Mouse (Mus musculus): ENCODE results near the gene Il22ra1.
"Not testable (repeated sequence)": the region's sequence is repeated elsewhere in the genome, so short reads cannot be mapped to it uniquely, and the experiment has no call there.

Il22ra1 gene

DNA sequence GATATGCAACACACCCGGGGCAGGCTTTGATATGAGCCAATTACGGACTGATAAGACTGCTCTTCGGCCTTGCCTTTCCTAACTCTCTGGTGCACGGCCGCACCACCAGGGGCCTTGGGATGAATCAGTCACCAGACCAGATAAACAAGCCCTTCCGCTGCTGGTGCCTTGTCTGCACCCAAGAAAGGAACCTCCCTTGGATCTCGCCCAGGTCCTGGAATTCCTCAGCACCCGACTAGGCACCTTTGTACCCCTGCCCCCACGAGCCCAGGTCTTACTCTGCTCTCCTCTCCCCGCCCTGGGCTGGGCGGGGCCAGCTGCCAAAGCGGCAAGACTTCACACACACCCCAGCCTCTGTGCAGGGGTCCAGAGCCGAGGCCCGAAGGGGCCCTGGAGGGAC, at the start of gene Il22ra1:
Gene Il22ra1, plus strand, starts transcription at position 356 of the 400 bp plus-strand sequence.
- DNase-seq = peak; percentile 88

DNA sequence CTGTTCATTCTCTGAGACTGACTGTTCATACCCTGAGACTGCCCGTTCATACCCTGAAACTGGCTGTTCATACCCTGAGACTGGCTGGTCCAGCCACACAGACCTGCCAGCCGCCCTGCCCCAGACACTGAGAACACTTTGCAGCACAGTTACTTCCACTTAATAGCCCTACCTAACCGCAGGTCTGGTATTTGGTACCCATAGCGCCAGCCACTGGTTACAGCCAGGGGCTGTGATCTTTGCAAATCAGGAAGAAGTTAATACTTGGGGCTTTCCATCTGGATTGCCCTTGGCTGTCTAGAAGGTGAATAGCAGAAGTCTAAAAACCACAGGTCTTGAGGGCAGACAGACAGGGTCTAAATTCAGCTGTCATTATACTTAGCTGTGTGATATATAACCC, 48.7 kb upstream of the Il22ra1 start:
- no peak for DNase-seq

DNA sequence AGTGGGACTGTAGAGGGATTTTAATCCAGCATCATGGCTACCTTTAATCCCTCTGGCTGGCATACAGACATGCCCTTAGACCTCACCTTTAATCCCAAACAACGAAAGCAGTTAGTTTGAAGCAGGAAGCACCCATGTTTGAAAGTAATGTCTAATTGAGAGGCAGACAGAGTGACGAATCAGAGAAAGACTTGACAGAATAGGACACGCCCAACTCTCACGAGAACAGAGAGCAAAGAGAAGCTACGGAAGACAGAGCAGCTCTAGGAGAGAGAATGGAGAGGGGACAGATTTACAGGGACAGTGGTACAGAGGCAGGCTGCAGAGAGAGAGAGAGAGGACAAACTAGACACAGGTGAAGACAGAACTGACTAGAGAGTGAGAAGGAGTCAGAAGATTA, 46.2 kb upstream of the Il22ra1 start:
- DNase-seq = no peak

DNA sequence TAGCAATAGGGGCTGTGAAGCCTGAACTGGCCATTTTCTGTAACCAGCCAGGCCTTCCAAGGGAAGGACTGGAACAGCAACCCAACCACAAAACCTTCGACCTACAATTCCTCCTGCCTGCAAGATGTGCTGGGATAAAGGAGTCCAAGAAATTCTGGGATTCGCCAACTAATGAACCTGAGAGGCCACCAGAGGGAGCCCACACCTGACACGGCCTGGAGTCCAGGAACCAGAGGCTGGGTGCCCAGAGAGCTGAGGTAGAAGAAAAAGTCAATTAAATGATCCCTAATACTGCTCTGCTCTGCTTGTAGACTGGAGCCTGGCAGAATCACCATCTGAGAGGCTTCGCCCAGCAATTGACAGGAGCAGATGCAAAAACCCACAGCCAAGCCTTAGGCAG, 44.4 kb upstream of the Il22ra1 start:
- DNase-seq = peak; percentile 64

GRCm38 (mm10) chr4:135684731-135685130, 43.2 kb upstream of the Il22ra1 start:
- no peak for DNase-seq

GRCm38 (mm10) chr4:135685906-135686567, 41.9 kb upstream of the Il22ra1 start, which contains the start of gene Ifnlr1:
TSS of gene Ifnlr1 (plus strand) at chr4:135686287.
- DNase-seq = peak; percentile 61

- peak; percentile 31 for DNase-seq
Measured at GRCm38 (mm10) chr4:135686568-135686953, 41.4 kb upstream of the Il22ra1 start.

GRCm38 (mm10) chr4:135689797-135690196, 38.2 kb upstream of the Il22ra1 start:
- no peak for DNase-seq

- DNase-seq = peak; percentile 19
Measured at GRCm38 (mm10) chr4:135690241-135690640, 37.7 kb upstream of the Il22ra1 start.

DNA sequence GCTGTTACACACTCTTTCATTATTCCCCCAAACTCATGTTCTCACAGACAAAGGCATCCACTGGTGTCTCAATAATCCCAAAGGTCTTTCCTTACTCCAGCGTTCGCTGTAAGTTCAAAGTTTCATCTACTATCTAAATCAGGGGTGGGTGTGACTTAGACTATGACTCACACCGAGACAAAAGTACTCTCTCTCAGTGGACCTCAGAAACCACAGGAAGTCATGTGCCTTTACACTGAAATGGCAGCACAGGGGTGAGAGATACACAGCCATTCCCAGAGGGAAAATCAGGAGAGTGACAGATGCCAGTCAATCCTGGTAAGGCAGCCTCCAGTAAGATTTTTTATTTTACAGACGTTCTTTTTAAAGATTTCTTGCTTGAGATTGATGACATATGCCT, 35.1 kb upstream of the Il22ra1 start:
- no peak for DNase-seq

- no peak for DNase-seq
Measured at GRCm38 (mm10) chr4:135698498-135698897, 29.5 kb upstream of the Il22ra1 start.

DNA sequence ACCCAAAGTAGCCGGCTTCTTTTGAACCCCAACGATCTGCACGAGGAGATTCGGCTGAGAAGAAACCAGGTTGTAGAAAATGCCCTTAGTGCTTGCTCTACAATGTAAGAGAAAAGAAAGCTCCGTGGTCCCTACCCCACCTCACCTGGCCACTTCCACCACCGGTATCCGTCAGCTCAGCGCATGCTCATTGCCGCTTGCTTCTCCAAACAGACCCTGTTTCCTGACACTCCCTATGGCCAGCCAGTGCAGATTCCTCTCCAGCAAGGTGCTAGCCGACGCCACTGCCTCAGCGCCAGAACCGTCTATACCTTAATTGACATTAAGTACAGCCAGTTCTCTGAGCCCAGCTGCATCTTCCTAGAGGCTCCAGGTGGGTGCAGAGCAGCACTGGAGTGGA, 24.5 kb upstream of the Il22ra1 start:
- no peak for DNase-seq

DNA sequence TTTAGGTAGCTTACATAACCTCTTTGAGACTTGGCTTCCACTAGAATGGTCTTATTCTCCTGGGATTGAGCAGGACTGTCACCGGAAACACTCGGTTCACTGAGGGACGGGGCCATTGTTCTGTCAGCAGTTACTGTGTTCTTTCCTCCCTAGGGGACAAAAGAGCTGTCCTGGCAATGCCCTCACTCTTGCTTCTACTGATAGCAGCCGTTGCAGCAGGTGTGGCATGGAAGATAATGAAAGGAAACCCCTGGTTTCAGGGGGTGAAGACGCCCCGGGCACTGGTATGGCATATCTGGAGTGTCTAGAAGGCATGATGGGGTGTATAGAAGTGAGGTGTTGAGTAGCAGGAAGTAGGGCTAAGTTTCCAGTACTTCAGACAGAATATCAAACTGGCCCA, 24.0 kb upstream of the Il22ra1 start:
- peak; percentile 42 for DNase-seq

DNA sequence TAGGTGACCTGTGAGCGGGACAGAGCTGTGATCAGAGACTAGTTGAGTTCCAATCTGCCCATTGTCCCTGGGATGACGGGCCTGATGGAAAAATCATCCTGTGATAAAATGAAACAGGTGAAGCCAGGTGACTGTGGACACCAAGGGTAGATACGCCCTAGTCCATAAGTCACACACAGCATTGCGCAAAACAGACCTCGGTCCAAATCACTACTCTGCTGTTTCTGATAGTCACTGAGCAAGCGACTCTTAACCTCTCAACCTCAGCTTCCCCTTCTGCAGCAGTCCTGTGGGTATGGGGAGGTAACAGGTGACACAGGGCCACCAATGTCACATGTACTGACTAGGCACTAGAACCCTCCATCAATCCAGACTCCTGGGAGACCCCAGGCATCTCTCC, 21.9 kb upstream of the Il22ra1 start:
- DNase-seq = no peak

- DNase-seq = peak; percentile 79
Measured at GRCm38 (mm10) chr4:135709072-135709564, 18.9 kb upstream of the Il22ra1 start.

DNA sequence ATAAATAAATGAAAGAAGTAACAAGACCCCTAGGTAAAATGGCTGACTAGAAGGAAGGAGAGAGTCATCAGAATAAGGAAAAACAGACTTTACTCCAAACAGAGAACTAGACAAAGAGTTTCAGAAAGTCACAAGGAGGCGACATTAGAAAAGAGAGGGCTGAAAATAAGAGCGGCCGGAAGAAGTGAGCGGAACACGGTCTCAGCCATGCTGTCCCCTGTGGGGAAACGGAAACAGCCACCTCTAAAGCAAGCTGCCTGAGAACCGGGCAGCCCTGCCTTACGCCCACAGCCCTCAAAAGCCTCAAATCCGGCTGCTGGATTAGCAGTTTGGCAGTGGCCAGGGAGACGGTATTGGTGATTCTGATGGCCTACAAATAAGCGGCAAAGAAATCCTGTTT, 18.4 kb upstream of the Il22ra1 start:
- no peak for DNase-seq

- no peak for DNase-seq
Measured at GRCm38 (mm10) chr4:135710392-135710791, 17.6 kb upstream of the Il22ra1 start.

DNA sequence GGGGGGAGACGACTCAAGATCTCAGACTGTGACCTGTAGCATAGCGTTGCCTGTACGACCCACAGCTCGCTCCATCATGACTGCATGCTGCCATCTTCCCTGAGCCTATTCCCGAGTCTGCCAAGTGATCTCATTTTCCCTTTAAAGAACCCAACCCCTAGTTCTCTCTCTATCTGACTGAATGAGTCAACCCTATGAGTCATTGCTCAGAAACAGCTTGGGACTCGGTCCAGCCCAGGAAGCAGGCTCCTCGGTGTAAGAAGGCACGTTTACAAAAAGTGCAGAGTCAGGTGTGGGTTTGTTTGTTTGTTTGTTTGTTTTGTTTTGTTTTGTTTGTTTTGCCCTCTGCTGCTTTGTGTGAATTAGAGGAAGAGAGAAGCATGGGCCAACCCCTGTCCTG, 13.2 kb upstream of the Il22ra1 start:
- DNase-seq = no peak

- DNase-seq = not testable (repeated sequence)
Measured at GRCm38 (mm10) chr4:135716438-135716837, 11.5 kb upstream of the Il22ra1 start.

DNA sequence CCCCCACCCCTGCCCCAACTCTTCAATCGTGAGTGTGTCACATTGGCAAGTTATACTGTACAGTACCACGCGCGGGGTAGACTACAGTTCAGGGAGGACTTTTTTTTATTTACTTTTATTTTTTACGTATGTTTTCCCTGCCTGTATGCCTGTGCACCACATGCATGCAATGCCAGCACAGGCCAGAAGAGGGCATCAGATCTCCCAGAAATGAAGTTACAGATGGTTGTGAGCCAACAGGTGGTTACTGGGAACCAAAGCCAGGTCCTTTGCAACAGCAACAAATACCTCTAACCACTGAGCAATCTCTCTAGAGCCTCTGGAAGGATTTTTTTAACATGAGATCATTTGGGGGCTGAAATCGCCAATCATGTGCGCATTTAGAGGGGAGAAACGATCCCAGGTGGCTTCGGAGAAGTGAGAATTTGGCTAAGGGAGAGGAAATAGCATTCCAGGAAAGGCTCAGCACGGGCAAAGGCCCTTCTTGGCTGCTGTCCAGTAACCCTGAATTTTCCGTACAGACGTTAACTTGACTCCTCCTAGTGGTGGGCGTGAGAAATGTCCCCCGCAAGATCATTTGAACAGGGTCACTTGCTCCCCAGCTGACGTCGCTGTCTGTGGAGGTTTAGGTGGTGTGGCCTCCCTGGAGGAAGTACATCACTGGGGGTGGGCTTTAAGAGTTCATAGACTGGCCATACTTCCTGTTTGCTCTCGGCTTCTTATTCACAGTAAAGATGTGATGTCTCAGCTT, 5.3 kb upstream of the Il22ra1 start:
- DNase-seq = no peak

- DNase-seq = no peak
Measured at GRCm38 (mm10) chr4:135726416-135726815, 1.6 kb upstream of the Il22ra1 start.

DNA sequence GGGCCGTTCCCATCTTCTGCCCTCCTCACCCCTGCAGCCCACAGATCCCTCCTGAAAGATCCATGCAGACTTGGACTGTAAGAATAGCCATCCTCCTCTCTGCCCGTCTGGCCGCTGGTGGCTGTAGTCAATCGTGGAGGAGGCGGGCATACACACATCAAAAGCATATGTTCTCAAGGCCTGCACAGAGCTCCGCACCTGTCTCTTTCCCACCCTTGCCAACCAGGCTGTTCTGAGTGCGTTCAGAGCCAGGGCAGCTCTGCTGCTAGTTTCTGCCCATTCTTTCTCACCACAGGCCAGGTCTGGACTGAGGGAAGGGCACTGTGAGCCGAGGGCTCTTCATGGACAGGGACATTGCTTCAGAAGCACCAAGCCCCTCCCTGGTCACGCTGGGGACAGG, 2.2 kb downstream of the Il22ra1 start:
- DNase-seq = no peak

DNA sequence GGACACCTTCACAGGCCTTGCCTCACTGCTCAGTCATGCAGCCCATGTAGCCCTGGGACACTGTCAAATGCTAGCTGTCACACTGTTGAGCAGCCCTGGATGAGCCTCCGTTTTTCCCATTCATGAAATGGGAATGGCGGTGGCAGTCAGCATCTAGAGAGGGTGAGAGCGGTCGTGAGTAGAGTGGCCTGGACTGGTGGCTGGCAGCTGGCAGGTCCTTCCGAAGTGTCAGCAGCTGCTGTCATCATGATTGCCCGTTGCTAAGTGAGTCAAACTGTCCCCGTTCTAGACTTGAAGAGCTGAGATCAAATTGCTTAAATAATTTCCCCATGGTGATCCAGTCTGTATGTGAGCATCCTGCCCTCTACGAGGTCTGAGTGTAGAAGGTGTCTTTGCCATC, 3.0 kb downstream of the Il22ra1 start:
- DNase-seq = no peak

DNA sequence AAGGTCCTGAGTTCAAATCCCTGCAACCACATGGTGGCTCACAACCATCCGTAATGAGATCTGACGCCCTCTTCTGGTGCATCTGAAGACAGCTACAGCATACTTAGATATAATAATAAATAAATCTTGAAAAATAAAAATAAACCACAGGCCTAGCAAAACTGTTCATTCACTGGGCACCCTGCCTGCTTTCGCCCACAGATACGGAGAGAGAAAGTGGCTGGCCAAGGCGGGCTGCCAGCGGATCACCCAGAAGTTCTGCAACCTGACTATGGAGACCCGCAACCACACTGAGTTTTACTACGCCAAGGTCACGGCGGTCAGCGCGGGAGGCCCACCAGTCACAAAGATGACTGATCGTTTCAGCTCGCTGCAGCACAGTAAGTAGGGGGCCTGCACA, 5.9 kb downstream of the Il22ra1 start:
- no peak for DNase-seq
